Mouse (Mus musculus): ENCODE data around the gene Ccl3. TPM values are rescaled to one million over a fixed set of nuclear protein-coding genes. Genes with fewer than 3 reads are reported as not detected.

Ccl3 gene
- polyA plus RNA-seq, 1 experiment: not detected

DNA sequence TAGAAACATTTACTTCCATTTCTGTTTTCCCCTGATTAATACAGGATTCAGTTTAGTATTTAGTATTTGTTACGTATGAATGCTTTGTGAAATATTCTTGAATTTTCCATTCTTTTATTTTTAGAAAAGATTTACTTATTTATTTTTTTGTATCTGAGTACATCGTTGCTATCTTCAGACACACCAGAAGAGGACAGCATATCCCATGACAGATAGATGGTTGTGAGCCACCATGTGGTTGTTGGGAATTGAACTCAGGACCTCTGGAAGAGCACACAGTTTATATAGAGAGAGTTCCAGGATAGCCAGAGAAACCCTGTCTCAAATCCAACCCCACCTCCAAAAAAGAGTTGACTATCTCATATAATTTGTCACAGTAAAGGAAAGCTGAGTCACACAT is 14.3 kb downstream of the Ccl3 start:
- TF ChIP-seq GATA1 (IDR thresholded peaks at IDR 0.05; ENCODE audit: low read length): no peak

DNA sequence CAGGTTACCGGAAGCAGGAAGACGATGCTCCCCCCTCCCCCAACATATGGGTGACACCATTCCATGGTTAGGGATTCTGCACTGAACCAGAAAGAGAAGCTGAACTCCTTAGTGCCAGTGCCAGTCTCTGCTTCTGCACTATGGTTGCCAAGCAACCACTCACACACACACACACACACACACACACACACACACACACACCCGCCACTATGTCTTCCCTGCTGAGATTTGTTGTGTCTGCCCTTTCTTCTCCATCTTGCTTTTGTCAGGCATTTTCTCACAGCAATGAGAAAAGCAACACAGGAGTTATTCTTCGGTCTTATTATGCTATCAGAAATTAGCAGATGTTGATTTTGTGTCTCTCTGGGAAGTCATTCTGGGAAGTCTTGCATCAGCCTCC is 14.7 kb downstream of the Ccl3 start:
- no peak for TF ChIP-seq GATA1 (IDR thresholded peaks at IDR 0.05; ENCODE audit: low read length)

DNA sequence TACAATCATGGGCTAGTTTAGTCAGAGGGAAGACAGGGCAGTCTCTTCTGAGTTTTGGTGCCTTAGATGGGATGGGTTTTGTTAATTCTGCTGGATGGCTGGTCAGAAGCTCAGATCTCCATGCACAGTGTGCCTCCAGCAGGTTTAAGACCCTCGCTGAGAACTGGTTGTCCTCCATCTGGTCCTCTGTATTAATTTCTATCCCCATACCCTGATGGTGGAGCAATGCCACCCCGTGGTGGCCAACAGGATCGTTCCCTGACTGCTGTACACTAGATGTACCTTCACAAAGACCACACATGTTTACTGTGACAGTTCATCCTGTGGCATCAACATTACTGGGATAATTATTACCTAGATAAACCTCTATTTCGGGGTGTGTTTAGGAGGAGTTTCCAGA is 16.4 kb downstream of the Ccl3 start:
- TF ChIP-seq GATA1 (IDR thresholded peaks at IDR 0.05; ENCODE audit: low read length): no peak

DNA sequence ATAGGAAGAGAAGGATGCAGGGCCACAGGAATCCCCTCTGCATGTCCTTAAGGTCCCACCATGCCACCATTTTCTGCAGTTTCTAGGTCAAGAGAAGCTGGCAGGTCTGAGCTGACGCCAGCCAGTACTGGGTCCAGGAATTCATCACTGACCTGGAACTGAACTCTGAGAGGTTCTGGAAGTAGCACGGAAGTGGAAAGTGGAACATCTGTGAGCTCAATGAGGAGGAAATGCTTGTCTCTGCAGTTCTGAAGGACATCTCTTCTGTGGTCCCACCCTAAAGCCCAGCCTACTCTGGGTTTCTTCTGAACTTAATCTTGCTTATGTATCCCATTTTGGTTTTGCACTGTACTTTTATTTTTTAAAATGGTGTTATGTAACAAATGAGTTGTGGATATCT is 18.1 kb downstream of the Ccl3 start:
- TF ChIP-seq GATA1 (IDR thresholded peaks at IDR 0.05; ENCODE audit: low read length): no peak

DNA sequence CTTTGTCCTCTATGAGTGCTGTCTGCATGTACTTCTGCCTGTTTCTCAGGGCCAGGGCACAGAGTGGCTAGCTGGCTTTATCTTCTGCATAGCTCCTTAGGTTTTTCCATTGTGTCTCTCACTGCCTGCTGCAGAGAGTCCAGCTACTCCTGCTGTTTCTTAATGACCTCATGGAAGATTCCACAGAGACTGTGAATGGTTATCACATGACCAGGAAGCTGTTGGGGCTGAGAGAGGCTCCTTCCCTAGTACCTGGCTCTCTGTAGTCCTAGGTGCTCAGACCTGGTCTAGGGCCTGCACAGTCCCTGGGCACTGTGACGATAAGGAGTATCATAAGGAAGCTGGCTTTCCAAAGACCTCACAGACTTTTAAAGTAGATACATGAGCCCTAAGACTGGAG is 18.5 kb downstream of the Ccl3 start:
- TF ChIP-seq GATA1 (IDR thresholded peaks at IDR 0.05; ENCODE audit: low read length): no peak

DNA sequence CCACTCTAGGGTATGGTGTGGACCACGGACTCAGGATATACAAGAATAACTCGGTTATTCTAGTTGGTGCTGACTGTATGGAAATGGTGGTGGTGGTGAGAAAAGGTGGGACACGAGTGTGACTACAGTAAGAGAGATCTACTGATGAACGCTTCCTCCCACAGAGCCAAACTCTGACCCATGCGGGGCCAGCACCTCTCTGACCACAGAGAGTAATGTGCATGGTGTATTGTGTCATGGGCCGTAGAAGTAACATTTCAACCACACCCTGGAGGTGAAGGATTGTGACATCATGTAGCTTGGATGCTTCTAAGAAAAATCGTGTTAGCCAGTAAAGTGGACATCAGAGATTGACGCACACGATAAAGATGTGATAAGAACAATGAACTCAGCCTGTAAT is 20.3 kb downstream of the Ccl3 start:
- no peak for TF ChIP-seq GATA1 (IDR thresholded peaks at IDR 0.05; ENCODE audit: low read length)

DNA sequence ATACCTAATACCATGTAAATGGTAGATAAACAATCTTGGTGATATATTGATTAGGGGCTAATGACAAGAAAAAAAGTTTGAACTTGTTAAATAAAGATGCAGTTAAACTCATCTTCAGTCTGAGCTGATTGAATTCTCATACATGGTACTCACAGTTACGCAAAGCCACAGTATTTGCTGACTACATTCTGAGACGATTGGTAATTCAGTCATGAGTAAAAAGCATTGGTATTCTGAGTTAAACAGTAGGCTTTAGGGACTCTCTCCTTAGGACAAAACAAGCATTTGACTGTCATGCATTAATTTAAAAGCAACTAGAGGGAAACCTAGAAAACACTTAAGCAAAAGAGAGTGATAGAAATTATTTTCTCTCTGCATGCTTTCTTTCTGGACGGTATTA is 25.6 kb downstream of the Ccl3 start:
- no peak for TF ChIP-seq GATA1 (IDR thresholded peaks at IDR 0.05; ENCODE audit: low read length)

DNA sequence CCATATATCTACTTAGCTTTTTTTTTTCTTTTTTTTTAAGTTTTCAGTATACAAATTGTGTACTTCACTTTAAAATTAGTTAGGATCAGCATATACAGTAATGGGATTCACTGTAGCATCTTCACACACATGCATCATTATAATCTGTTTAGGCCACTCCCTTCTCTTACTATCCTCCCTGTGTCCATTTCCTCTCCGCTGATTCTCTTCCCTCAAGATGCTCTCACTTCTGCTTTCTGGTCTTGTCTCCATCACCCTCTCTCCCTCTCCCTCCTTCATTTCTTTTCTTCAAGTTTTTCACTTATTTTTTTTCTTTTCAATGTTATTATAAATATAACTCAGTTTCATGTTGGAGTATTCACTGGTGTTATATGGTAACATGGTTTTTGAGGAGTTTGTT is 30.1 kb downstream of the Ccl3 start:
- TF ChIP-seq GATA1 (IDR thresholded peaks at IDR 0.05; ENCODE audit: low read length): no peak

DNA sequence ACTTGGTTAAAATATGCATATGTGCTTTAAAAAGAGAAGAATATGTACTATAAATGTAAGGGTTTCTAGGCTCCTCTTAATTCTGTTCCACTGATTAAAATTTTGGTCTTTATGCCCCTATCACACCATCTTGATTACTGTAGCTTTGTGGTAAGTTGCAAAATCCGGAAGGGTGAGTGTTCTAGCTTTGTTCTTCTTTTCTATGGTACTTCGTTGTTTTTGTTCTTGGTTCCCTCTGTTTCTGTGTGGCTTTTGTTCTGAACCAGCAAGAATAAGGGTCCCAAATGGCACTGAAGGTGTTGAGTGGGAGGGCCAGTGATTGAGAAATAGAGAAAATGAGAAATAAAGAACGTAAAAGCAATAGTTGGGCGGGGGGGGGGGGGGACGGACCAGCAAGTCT is 30.9 kb downstream of the Ccl3 start:
- TF ChIP-seq GATA1 (IDR thresholded peaks at IDR 0.05; ENCODE audit: low read length): no peak

DNA sequence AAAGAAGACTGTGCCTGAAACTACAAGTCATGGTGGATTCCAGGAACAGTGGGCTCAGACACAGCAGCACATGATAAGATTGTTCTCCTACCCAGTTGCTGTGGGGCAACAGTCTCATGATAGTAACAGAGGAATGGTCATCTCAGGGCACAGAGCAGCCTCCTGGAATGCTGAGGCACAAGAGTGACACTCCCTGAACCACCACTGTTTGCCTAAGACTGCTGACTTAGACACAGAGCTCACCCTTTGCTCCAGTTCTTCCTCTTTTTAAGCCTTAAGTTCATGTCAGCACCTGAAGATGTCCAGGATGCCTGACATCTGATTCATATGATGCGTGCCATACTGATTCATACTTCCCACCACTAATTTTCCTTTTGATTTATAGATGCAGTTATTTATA is 32.6 kb downstream of the Ccl3 start:
- no peak for TF ChIP-seq GATA1 (IDR thresholded peaks at IDR 0.05; ENCODE audit: low read length)

DNA sequence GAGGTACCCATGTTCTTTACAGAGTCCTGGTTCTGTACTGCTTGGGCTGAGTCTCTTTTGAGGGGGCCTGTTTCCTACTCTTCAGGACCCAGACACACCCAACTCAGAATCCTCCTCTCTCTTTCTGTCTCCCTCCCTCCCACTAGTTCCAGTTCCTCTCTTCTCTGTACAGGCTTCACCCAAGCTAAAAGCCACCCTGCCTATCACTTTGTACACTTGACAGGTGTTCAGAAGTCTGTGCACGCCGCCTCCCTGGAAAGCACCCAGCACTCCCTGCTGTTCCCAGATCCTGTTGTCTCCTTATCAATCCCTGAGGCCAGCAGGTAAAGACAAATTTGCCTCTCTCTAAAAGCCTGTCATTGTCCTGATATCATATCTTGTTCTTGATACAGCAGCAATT is 38.3 kb downstream of the Ccl3 start:
- TF ChIP-seq GATA1 (IDR thresholded peaks at IDR 0.05; ENCODE audit: low read length): no peak

DNA sequence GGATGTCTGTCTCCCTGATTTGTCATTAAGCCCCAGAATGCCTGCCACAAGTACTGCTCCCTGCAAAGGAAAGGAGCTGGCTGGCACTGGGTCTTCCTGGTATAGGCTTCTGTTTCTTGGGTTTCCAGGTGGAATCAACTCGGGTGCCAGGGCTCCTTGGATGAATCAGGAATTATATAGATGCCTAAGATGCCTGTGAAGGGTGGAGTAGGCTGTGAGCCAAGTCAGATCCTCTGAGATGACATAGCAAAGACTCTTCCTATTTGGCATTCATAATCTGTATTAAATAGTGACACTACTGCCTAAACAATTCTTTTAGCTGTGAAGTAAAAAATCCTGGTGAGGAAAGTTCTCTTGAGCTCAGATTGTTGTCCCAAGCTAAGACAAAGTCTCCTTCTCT is 42.8 kb downstream of the Ccl3 start:
- no peak for TF ChIP-seq GATA1 (IDR thresholded peaks at IDR 0.05; ENCODE audit: low read length)

DNA sequence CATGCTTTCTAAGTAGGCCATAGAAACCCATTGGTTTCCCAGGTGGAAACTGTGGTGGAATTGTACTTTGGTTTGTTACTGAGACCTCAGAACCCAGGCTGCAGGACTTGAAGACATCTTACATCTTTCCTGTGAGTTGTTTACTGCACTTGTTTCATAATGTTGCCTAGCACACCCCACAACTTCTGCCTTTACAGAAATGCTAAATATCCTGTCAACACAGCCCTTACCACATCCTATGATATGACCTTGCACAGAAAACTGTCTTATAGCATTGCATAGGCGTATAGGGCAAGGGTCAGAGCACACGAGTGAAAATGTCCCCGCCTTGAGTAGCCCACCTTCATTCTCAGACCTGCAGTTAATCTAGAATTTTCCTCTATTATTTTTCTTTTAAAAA is 43.6 kb downstream of the Ccl3 start:
- no peak for TF ChIP-seq GATA1 (IDR thresholded peaks at IDR 0.05; ENCODE audit: low read length)

DNA sequence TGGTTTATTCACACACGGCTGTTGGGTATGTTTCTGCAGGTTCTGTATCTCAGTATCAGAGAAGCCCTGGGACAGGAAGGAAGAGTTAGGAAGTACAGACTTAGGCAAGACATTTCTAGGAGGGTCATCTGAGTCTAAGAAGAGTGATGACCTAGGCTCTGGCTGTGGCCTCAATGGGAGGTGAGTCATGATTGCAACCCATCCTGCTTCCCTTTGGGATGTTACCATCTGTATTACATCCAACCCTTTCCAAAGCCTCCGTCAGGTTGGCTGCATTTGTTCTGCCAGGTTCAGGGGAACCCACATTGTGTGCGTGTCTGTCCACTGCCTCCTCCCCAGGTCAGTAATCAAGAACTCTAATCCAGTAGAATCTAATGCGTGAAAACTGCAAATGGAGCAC is 44.5 kb downstream of the Ccl3 start:
- no peak for TF ChIP-seq GATA1 (IDR thresholded peaks at IDR 0.05; ENCODE audit: low read length)

DNA sequence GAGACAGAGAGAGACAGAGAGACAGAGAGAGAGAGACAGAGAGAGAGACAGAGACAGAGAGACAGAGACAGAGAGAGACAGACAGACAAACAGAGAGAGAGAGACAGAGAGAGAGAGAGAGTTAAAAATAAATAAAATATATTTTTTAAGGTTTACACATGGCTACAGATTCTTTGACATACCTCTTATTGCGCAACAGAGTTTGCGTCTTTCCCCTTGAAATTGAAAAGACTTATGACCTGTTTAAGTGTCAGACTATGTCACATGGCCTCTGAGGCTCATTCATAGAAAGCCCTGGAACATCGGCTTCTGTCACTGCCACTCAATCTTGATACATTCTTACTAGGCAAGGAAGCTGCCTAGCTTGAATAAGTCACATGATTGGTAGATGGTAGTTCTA is 45.8 kb downstream of the Ccl3 start:
- no peak for TF ChIP-seq GATA1 (IDR thresholded peaks at IDR 0.05; ENCODE audit: low read length)

DNA sequence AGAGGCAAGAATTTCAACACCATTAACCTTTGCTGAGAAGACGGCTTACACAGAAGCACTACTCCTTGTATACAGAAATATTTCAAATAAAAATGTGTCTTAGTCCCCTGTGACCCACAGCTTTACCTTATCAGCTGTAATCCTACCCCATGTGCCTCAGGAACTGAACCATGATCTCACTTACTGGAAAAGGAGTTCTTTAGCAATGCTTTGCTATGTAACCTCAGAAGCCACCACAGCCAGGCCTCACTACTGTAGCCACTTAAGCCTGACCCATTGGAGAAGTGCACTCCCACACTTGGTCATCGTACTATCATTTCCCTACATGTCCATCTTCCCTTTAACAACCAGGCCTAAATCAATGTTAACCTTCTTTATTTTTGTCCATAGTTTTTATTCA is 48.6 kb downstream of the Ccl3 start:
- TF ChIP-seq GATA1 (IDR thresholded peaks at IDR 0.05; ENCODE audit: low read length): no peak

DNA sequence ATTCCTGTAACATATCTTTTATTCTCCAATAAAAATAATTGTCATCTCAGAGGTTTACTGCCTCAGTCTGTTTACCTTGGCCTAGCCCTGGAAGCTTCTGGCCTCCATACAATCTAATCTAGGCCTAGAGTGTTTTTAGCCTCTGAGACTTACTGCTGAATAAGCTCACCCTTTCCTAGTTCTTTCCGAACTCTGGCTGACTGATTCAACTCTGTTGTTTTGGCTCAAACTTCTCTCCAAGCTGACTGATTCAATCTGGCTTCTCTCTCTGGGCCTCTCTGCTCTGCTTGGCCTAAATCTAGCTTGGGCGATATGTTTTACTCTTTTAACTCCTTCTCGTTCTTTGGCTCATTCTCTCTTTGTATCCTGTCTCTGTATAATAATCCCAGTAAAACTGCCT is 50.2 kb downstream of the Ccl3 start:
- TF ChIP-seq GATA1 (IDR thresholded peaks at IDR 0.05; ENCODE audit: low read length): no peak

DNA sequence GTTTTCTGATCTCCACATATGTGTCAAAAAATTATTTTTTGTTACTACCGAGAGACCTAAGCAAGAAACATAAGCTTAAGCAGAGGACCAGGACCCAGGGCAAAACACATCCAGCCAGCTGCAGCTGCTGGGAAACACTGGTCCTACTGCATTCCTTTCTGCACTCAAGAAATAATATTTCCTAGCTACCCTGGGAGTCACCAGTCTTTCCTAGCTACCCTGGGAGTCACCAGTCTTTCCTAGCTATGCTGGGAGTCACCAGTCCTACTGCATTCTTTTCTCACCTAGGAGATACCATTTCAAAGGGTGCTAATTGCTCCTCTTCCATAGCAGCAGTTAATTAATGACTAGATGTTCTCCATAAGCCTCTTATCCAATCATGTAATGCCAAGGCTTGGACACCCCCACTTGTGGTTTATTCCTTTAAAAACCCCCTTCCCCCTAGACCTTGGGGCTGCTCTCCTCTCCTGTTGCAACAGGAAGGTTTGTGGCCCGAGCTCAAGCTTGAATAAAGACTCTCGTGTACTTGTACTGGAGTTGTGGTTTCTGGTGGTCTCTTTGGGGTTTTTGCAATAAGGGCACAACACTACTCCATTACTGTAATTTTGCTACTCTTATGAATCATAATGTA is 50.8 kb downstream of the Ccl3 start:
- no peak for TF ChIP-seq GATA1 (IDR thresholded peaks at IDR 0.05; ENCODE audit: low read length)

Other genes with a start within 250 kb of the Ccl3 start
- 0.16 and 0.17 TPM in 2 replicates for gene Rasl10b, start 240.2 kb downstream of the Ccl3 start, polyA plus RNA-seq (2012)
- gene Gas2l2, start 219.9 kb downstream of the Ccl3 start, polyA plus RNA-seq (2012): not detected in 2 replicates
- gene 1700020L24Rik, start 211.7 kb downstream of the Ccl3 start, polyA plus RNA-seq (2012): not detected in 2 replicates
- not detected in 2 replicates for gene Mmp28, start 186.3 kb downstream of the Ccl3 start, polyA plus RNA-seq (2012)
- 56.0 and 73.0 TPM in 2 replicates for gene Taf15, start 176.3 kb downstream of the Ccl3 start, polyA plus RNA-seq (2012)
- not detected in 2 replicates for gene Heatr9, start 127.2 kb downstream of the Ccl3 start, polyA plus RNA-seq (2012)
- not detected in 2 replicates for gene Ccl5, start 118.8 kb downstream of the Ccl3 start, polyA plus RNA-seq (2012)
- gene Ccl9, start 70.7 kb downstream of the Ccl3 start, polyA plus RNA-seq (2012): not detected in 2 replicates
- gene Ccl6, start 56.3 kb downstream of the Ccl3 start, polyA plus RNA-seq (2012): not detected in 2 replicates
- gene Rpl9-ps1, start 3.7 kb downstream of the Ccl3 start, polyA plus RNA-seq (2012): not detected in 2 replicates
- not detected in 2 replicates for gene Ccl4, start 13.2 kb upstream of the Ccl3 start, polyA plus RNA-seq (2012)
- gene Wfdc17, start 54.6 kb upstream of the Ccl3 start, polyA plus RNA-seq (2012): not detected in 2 replicates
- not detected in 2 replicates for gene Wfdc18, start 59.7 kb upstream of the Ccl3 start, polyA plus RNA-seq (2012)
- not detected in 2 replicates for gene Wfdc21, start 97.6 kb upstream of the Ccl3 start, polyA plus RNA-seq (2012)
- gene Heatr6, start 104.3 kb upstream of the Ccl3 start, polyA plus RNA-seq (2012): 6.4 and 11.9 TPM in 2 replicates
- gene Hnf1b, start 200.7 kb upstream of the Ccl3 start, polyA plus RNA-seq (2012): not detected in 2 replicates

Measured in G1E-ER4 (cell line).